Mouse (Mus musculus) small intestine, adult 2 months (tissue): Measurements from ENCODE around the gene Golph3.

Source experiments
- CTCF ChIP-seq: fragments of 200-500 bp; IDR thresholded peaks from 2 replicates; pipeline ENCODE4 v1.5.1; 2012; ENCODE audit warnings: low read depth, mild to moderate bottlenecking, control low read depth, inconsistent platforms, low read length, moderate library complexity, mixed read lengths; ENCODE audit not compliant: insufficient replicate concordance, insufficient read length; ENCODE audit errors: extremely low read depth
- POLR2A ChIP-seq: fragments of 200-500 bp; IDR thresholded peaks from 2 replicates; pipeline ENCODE4 v1.6.1; 2012; ENCODE audit warnings: low read depth, mild to moderate bottlenecking, control low read depth, inconsistent platforms, low read length, moderate library complexity

GRCm38 (mm10) chr15:12384679-12385078 lies 63.4 kb downstream of the Golph3 start:
- TF ChIP-seq CTCF (no peak), POLR2A (no peak)
